Mouse (Mus musculus) bone marrow macrophage, adult 2 months (primary cell): ENCODE measurements at regions not wholly inside any gene's neighbourhood (a gene's known extent, or its start where the extent isn't known, plus 50 kb on each side); places are given as distances from the start of the nearest gene placed in this dataset.

Experiments used
- CTCF ChIP-seq: IDR thresholded peaks from 2 replicates; pipeline ENCODE4 v1.5.1; 2012; ENCODE audit warnings: low read depth, mild to moderate bottlenecking, low read length, moderate library complexity
- POLR2A ChIP-seq: IDR thresholded peaks from 2 replicates; pipeline ENCODE4 v1.6.1; 2012; ENCODE audit warnings: mild to moderate bottlenecking, low read depth, low read length, borderline replicate concordance

- TF ChIP-seq POLR2A (no peak), CTCF (no peak)
Observed at GRCm38 (mm10) chr3:151298325-151298724, 139.4 kb upstream of the Adgrl4 start.
